Comparison of ENCODE assay signal across 30 mouse cellular contexts in genomic region chr5:64963735-64964134, GRCm38 (mm10). TPM values are rescaled to one million over a fixed set of nuclear protein-coding genes. Genes with fewer than 3 reads are reported as not detected.
"Had no signal": no experiment of that assay in that cellular context is flagged by ENCODE, and none has a peak within 500 bp of the region (broad histone marks: within the 10 kb centered on the region; RNA-seq: fewer than 3 reads in every experiment).

No protein-coding gene starts in this region.

- H3K9me3 ChIP-seq: embryonic facial prominence, embryonic 10.5 days; embryonic facial prominence, embryonic 12.5 days; embryonic facial prominence, embryonic 13.5 days; embryonic facial prominence, embryonic 15.5 days; forebrain, embryonic 10.5 days; forebrain, embryonic 12.5 days; forebrain, embryonic 13.5 days; forebrain, embryonic 15.5 days had no signal

- H3K27me3 ChIP-seq: embryonic facial prominence, embryonic 12.5 days; embryonic facial prominence, embryonic 13.5 days; embryonic facial prominence, embryonic 15.5 days; forebrain, embryonic 12.5 days; forebrain, embryonic 13.5 days; forebrain, embryonic 15.5 days had no signal

- H3K27ac ChIP-seq: embryonic facial prominence, embryonic 10.5 days; embryonic facial prominence, embryonic 12.5 days; embryonic facial prominence, embryonic 13.5 days; embryonic facial prominence, embryonic 15.5 days; forebrain, embryonic 10.5 days; forebrain, embryonic 12.5 days; forebrain, embryonic 13.5 days; forebrain, embryonic 15.5 days; gastrocnemius, adult 2 months; heart, adult 2 months had no signal

- DNase-seq: cerebellum, adult 2 months; cerebellum, adult 8-10 months; cerebellum, adult 9-10 months; cerebellum, adult 9-11 months; cerebellum, postnatal 10 days; cerebellum, postnatal 14 days; cerebellum, postnatal 25 days; cerebellum, postnatal 36 days; embryo, embryonic 11 days; forebrain, postnatal 0 days; gastrocnemius, adult 2 months; gastrocnemius, postnatal 10 days; gastrocnemius, postnatal 14 days; gastrocnemius, postnatal 25 days; gastrocnemius, postnatal 36 days; heart, adult 18-20 months; heart, adult 2 months had no signal

- H3K4me2 ChIP-seq: embryonic facial prominence, embryonic 12.5 days; embryonic facial prominence, embryonic 13.5 days; embryonic facial prominence, embryonic 15.5 days; forebrain, embryonic 12.5 days; forebrain, embryonic 13.5 days; forebrain, embryonic 15.5 days had no signal

- H3K4me1 ChIP-seq: embryonic facial prominence, embryonic 12.5 days; embryonic facial prominence, embryonic 13.5 days; embryonic facial prominence, embryonic 15.5 days; forebrain, embryonic 13.5 days; forebrain, embryonic 15.5 days had no signal

- H3K4me3 ChIP-seq: embryonic facial prominence, embryonic 10.5 days; embryonic facial prominence, embryonic 12.5 days; embryonic facial prominence, embryonic 13.5 days; embryonic facial prominence, embryonic 15.5 days; erythroblast, embryonic 14.5 days; forebrain, embryonic 10.5 days; forebrain, embryonic 12.5 days; forebrain, embryonic 13.5 days; forebrain, embryonic 15.5 days; gastrocnemius, adult 2 months; heart, adult 2 months had no signal

- H3K9ac ChIP-seq: embryonic facial prominence, embryonic 12.5 days; embryonic facial prominence, embryonic 13.5 days; embryonic facial prominence, embryonic 15.5 days; forebrain, embryonic 12.5 days; forebrain, embryonic 13.5 days; forebrain, embryonic 15.5 days; forebrain, postnatal 0 days had no signal

- H3K36me3 ChIP-seq: embryonic facial prominence, embryonic 10.5 days; embryonic facial prominence, embryonic 12.5 days; embryonic facial prominence, embryonic 13.5 days; embryonic facial prominence, embryonic 15.5 days; forebrain, embryonic 10.5 days; forebrain, embryonic 12.5 days; forebrain, embryonic 15.5 days had no signal

- ATAC-seq: forebrain, embryonic 13.5 days; forebrain, embryonic 14.5 days; forebrain, embryonic 15.5 days; forebrain, embryonic 16.5 days; forebrain, postnatal 0 days had no signal

RNA-seq across cellular contexts. Expression of gene Tlr6, which starts 3.8 kb away (rescaled TPM):
- polyA plus RNA-seq: erythroblast, embryonic 14.5 days had no signal

RNA-seq across cellular contexts. Expression of gene Fam114a1, which starts 6.1 kb away (rescaled TPM):
- polyA plus RNA-seq: erythroblast, embryonic 14.5 days had no signal

RNA-seq across cellular contexts. Expression of gene Tlr1, which starts 30.4 kb away (rescaled TPM):
- total RNA-seq: common myeloid progenitor, adult 5-6 weeks; gastrocnemius, adult 8-10 months had no signal
- polyA plus RNA-seq: erythroblast, embryonic 14.5 days had no signal
